Mouse (Mus musculus) spleen, adult 2 months (tissue): Measurements from ENCODE around the gene Snrpa.

Experiments
- CTCF ChIP-seq: fragments of 200-500 bp; IDR thresholded peaks from 2 replicates; pipeline ENCODE4 v1.5.1; 2011; ENCODE audit warnings: mild to moderate bottlenecking, inconsistent platforms; ENCODE audit not compliant: insufficient read depth, insufficient read length, insufficient replicate concordance; ENCODE audit errors: extremely low read depth
- POLR2A ChIP-seq: fragments of 200-500 bp; IDR thresholded peaks from 2 replicates; pipeline ENCODE4 v1.6.1; 2011; ENCODE audit warnings: low read depth, low read length, inconsistent platforms

GRCm38 (mm10) chr7:27170981-27171380 is 25.1 kb downstream of the Snrpa start:
- TF ChIP-seq CTCF, result no peak
- TF ChIP-seq POLR2A, result no peak
